Mouse (Mus musculus) olfactory bulb, adult 2 months (tissue): Measurements from ENCODE around the gene Mnat1.

Experiments used
- CTCF ChIP-seq: fragments of 200-500 bp; IDR thresholded peaks from 2 replicates; pipeline ENCODE4 v1.5.1; 2012; ENCODE audit warnings: low read depth, mild to moderate bottlenecking, low read length, moderate library complexity; ENCODE audit not compliant: insufficient read depth
- POLR2A ChIP-seq: fragments of 200-500 bp; IDR thresholded peaks from 2 replicates; pipeline ENCODE4 v1.6.1; 2012; ENCODE audit warnings: mild to moderate bottlenecking, low read depth, low read length, moderate library complexity; ENCODE audit not compliant: insufficient read depth

- TF ChIP-seq CTCF (no peak), POLR2A (no peak)
These were observed 24.9 kb upstream of the Mnat1 start for GRCm38 (mm10) chr12:73098593-73098992.
